Mouse (Mus musculus) thymus, adult 2 months (tissue): ENCODE results near the gene Myh6.

Source experiments
- CTCF ChIP-seq: fragments of 200-500 bp; IDR thresholded peaks from 2 replicates; pipeline ENCODE4 v1.5.1; 2012; ENCODE audit warnings: mild to moderate bottlenecking, control low read depth, low read length, moderate library complexity, borderline replicate concordance; ENCODE audit not compliant: control insufficient read depth, poor library complexity, insufficient read depth; ENCODE audit errors: extremely low read depth
- POLR2A ChIP-seq: fragments of 200-500 bp; IDR thresholded peaks from 2 replicates; pipeline ENCODE4 v1.6.1; 2012; ENCODE audit warnings: mild to moderate bottlenecking, low read length, control low read depth, moderate library complexity; ENCODE audit not compliant: control insufficient read depth, poor library complexity, insufficient read depth; ENCODE audit errors: extremely low read depth

DNA sequence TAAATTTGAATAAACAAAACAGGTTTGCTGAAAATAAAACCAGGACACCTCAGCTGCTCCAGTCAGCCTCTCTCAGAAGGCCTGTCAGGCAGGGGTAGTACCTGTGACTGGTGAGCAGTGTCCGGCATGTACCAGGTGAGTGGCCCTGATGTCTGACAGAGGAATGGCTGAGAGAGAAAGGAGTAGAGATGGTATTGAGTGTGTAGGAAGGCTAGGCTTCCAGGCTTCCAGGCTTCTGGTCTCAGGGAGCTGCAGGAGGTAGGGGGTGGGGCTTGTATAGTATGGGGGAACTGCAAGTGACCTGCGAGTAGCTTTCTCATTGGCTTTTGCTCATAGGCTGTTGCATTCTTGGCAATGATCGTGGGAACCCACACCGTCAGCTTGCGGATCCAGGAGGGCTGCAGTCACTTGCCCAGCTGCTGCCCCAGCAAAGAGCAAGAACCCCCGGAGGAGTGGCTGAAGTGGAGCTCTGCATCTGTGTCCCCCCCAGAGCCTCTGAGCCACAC, 34.0 kb downstream of the Myh6 start, which contains the start of gene Il25:
- no peak for TF ChIP-seq CTCF
- TF ChIP-seq POLR2A, result no peak
